Mouse (Mus musculus) right cerebral cortex, adult 2 months (tissue): ENCODE results near the gene Zscan21.

Experiments
- DNase-seq, 2 experiments: peaks; one replicate each; pipeline ENCODE4 v3.0.0; 2021 to 2022; ENCODE audit warnings: low spot score in 2 of 2

The Zscan21 gene

DNA sequence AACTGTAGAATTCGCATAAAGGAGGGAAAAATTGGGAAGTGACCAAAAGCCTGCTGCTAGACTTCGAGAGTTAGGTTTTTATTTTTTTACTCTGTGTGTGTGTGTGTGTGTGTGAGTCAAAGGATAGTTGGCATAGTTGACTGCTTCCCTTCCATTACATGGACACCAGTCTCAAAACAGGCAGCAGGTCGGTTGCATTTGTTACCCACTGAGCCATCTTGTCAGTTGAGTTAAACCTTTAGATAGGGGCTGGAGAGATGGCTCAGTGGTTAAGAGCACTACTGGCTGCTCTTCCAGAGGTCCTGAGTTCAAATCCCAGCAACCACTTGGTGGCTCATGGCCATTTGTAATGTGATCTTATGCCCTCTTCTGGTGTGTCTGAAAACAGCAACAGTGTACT, 1.3 kb downstream of the Zscan21 start:
- DNase-seq = no peak

DNA sequence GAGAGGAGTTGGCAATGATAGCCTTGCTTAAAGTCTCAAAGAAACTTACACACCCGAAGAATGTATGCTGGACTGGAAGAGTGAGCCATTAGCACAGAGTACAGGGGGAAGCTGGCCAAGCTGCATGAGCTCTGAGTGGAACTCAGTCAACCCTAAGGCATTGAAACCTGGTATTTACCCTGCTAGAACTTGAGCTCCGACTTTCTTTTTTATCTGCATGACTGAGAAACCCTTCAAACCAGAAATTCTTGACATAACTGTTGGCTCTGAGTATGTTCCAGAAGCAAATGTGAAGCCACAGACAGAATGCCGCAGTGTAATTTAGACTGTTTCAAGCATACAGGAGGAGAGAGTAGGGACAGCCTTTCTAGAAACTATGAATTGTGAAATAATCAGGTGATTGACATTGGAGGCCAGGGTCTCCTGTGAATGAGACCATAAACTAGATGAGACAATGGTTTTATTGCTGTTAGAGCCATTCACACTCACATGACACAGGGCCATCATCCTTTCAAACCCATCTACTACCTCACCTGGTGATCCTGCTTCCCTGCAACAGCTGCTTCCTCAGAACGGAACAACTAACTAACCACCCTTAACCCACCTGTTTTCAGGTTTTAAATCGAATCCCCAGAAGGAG, 15.8 kb downstream of the Zscan21 start:
- DNase-seq = no peak

DNA sequence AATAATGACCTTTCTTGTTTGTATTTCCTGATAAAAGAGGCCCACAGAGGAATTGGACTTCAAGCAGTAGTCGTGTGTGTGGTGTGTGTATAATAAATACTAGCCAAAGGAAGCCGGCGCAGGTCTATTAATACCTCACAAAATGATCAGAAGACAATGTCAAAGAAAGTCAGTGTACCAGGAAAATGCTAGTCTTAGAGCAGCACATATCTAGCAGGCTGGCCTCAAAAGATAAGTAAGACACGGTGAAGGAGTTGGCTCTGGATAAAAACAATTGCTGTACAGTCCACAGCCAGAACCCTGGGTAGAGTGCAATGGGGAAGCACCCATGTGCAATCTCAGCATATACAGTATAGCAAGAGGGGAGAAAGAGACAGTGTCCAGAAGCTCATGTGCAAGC, 20.6 kb downstream of the Zscan21 start:
- no peak for DNase-seq

DNA sequence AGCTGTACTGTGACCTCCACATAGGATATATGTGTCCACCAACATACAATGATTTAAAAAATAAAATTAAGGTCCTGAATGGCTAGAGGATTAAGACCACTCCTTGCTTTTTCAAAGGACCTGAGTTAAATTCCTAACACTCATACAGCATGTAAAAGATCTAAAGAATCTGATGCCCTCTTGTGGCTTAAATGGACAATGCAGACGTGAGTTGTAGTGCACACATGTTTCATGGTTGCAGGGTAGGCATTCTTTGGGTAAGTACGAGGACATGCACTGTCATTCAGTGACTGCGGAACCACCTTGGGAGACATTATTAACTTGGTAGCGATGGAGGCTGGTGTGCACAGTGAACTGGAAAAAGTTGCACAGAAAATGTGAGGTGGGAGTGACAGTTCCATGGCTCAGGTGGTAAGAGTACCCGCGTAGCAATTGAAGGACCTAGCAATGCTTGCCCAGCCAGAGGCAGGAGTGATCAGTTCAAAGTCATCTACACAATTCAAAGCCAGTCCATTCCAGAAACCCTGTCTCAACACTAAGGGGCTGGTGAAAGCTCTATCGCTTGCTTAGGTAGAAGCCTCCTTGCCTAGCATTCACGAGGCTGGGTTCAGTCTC, 21.3 kb downstream of the Zscan21 start:
- DNase-seq = peak; percentile 28 to 32

GRCm38 (mm10) chr5:138138585-138138984, 21.9 kb downstream of the Zscan21 start:
- no peak for DNase-seq

DNA sequence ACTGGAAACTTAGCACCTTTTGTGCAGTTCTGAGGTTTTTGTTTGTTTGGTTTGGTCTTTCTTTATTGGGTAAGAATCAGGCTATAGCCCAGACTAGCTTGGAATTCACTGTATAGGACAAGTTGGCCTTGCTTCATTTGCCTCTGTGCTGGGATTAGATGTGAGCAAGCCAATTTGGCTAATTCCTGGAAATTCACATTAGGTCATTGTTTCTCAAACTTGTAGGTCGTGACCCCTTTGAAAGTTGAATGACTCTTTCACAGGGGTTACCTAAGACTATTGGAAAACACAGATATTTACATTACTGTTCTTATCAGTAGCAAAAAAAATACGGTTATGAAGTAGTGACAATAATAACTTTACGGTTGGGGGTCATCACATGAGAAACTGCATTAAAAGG, 37.7 kb downstream of the Zscan21 start:
- no peak for DNase-seq

DNA sequence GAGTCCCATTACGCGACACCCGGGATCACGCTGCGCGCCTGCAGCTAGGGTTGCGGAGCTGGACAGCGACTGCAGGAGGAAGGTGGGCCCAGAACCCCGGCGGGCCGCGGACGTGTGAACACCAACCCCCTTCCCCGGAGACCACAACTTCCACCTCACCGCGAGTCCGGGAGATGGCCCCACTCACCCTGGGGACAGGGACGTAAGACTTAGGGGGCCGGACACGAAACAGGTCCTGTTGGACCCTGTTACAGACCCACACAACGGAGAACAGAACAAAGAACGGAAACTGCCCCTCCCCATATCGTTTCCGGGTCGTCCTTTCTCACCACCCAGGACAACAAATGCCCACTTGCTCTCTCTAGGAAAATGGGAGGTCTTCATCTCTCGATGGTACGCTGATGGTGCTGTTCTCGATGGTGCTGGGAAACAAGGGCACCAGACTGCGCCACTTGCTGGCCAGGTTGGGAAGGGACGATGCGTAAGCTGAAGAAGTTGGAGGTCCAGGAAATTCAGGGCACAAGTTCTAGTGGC, 38.8 kb downstream of the Zscan21 start, which contains the start of gene Zfp113:
TSS of gene Zfp113 (minus strand) at position 302 of the 534 bp plus-strand sequence.
- peak; percentile 92 to 95 for DNase-seq

DNA sequence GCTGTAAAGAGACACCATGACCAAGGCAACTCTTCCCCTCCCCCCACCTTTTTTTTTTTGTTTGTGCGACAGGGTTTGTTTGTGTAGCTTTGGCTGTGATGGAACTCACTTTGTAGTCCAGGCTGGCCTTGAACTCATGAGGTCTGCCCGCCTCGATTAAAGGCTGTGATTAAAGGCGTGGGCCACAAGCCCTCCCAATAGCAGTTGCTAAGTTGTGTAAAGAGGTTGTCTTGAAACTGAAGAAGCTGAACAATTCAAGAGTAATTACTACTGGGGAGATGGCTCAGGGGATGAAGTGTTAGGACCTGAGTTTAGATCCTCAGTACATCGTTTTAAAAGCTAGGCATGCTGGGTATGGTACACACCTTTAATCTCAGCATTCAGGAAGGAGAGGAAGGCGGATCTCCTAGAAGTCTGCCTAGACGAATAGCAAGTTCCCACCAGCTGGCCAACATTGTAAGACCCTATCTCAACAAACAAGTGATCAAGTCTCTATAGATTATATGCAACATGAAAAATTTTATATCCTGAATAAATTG, 43.6 kb downstream of the Zscan21 start:
- DNase-seq = no peak

DNA sequence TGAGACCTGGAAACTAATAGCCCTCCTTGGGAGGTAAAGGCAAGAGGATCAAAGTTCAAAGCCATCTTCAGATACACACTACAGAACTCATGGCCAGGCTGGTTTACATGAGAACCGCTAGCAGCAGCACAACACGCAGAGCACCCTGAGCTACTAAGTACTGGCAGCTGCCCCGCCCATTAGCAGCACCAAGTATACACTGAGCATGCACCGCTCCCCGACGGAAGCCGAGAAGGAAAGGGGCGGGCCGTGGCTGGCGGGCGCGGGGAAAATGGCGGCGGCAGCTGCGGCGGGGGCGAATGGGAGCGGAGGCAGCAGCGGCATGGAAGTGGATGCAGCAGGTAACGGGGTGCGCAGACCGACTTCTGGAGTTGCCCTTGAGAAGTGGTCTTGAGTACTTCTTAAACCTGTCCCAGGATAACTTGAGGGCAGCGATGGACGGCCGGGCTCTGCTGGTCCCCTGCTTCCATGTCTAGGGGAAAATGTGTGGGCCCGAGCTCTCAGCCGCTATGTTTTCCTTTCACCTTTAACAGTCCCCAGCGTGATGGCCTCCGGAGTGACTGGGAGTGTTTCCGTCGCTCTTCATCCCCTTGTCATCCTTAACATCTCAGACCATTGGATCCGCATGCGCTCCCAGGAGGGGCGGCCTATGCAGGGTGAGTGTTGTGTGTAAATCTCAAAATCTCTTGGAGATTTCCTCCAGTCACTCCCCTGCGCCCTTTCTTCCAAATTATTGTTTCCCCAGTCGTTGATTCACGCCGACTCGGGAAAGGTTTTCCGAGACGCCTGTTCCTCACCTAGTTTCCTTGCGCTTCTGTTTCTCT, 44.4 kb downstream of the Zscan21 start, which contains the start of gene Cops6:
TSS of gene Cops6 (plus strand) at position 230 of the 824 bp plus-strand sequence.
- DNase-seq = peak; percentile 95 to 98

- no peak for DNase-seq
Observed at GRCm38 (mm10) chr5:138163046-138163445, 46.3 kb downstream of the Zscan21 start.

DNA sequence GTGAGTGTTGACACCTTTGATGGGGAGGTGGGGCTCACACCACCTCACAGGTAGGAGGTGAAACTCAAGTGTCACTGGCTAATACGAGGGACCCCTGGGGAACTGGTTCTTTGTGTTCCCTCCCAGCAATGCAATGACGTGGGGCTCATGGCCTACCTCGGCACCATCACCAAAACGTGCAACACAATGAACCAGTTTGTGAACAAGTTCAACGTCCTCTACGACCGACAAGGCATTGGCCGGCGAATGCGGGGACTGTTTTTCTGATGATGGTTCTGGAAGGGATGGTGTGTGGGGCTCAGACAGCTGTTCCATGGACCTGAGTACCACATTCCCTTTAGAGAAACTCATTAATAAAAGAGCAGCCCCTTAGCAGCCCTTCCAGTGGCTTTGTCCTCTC, 46.9 kb downstream of the Zscan21 start:
- DNase-seq = no peak

DNA sequence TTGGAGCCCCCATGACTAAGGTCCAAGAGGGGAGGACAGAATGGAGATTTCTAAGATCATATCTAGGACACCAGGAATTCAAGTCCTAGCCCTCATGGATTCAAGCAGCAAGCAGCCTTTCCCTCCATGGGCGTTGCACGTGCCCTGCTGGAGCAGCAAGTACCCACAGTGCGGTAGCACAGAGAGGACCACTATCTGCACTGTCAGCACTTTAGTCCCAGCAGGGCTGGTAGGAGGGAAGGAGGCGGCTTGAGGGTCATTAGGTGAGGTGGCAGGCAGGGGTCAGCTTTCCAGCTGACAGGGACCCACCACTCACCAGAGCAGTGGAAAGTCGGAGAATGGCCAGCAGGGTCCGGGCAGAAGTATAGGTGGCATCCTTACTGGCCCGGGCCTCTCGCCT, 48.9 kb downstream of the Zscan21 start:
- no peak for DNase-seq

DNA sequence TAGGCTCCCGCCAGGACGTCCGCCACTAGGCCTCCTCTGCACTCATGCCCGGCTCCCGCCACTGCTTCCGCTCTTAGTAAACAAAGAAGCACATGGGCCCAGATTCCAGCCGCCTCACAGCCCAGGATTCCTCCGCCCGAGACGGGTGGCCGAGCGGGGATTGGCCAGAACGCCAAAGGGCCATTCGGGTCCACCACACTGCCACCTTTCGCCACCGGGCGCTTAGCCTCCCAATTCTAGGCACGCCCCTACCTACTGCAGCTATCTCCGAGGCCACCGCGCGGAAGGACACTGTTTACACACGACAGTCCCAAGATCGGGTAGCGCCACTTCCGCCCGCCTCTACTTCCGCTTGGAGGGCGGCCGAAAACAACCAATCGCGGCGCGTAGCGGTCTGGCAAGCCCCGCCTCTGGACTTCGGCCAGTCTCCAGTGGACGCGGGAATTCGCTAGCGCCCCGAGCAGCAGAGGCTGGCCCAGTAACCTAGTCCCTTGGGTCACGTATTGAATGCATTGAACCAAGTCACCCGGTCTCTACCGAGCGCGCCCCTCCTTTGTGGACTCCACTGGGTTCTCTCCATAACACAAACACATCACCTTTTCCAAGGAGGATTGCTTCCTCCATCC, 54.3 kb downstream of the Zscan21 start:
- peak; percentile 96 to 97 for DNase-seq

DNA sequence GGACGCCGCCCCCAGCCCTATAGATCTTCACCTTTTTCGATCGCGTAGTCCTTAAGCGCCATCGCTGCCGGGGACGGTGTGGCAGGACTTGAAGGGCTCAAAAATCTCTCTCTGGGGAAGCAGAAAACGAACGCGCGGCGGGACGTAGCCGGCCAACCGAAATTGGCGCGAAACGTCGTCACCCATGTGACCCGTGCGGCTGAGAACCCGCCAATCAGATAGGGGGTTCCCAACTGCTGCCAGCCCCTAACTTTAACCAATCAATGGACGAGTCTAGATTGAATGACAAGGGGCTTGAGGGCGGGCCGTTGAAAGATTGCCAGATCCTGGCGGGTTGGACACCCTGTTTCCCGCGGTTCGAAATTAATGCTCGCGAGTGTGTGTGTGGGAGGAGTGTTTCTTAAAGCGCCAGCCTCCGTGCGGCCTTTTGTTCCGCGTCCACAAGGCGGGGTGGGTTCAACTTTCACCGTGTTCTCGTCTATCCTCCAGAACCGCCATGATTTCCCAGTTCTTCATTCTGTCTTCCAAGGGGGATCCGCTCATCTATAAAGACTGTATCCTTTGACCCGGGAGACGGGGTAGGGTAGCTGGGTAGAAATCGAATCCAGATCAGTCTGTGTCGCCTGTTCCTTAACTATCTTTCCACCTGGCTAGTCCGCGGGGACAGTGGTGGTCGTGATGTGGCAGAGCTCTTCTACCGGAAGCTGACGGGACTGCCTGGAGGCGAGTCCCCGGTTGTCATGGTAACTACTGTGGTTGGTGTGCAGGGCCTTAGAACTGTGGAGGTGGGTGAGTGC, 55.2 kb downstream of the Zscan21 start, which contains the start of the genes Ap4m1 and Mcm7:
TSS of gene Ap4m1 (plus strand) at position 308 of the 797 bp plus-strand sequence.
TSS of gene Mcm7 (minus strand) at position 728 of the 797 bp plus-strand sequence.
- peak; percentile 98 for DNase-seq

DNA sequence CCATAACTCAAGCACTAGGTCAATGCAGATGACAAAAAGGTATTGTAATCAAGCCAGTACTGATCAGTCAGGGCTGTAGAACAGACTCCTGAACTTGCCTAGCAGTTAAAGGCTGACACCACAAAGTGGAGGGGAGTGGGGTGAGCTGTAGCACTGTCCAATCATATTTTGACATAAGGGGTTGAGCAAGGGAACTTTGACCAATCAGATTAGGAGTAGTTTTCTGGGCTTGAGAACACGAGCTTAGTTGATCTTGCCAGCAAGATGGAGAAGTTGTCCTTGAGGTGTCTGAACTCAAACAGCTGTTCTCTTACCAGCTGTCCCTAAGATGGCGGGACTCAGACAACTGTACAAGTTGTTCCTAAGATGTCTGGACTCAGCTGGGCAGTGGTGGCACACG, 56.5 kb downstream of the Zscan21 start:
- DNase-seq = no peak
